Mouse (Mus musculus): ENCODE measurements at regions not wholly inside any gene's neighbourhood (a gene's known extent, or its start where the extent isn't known, plus 50 kb on each side); places are given as distances from the start of the nearest gene placed in this dataset.

GRCm38 (mm10) chr7:114912109-114912508, 168.6 kb downstream of the Insc start:
- DNase-seq (ENCODE audit: low read depth, low spot score): no peak

GRCm38 (mm10) chr7:114922155-114922554, 178.7 kb downstream of the Insc start:
- DNase-seq (ENCODE audit: low read depth, low spot score): no peak

GRCm38 (mm10) chr7:114933861-114934260, 190.4 kb downstream of the Insc start:
- DNase-seq (ENCODE audit: low read depth, low spot score): no peak

GRCm38 (mm10) chr7:114950759-114951158, 207.3 kb downstream of the Insc start:
- DNase-seq (ENCODE audit: low read depth, low spot score): no peak

GRCm38 (mm10) chr7:114963206-114963605, 219.7 kb downstream of the Insc start:
- DNase-seq (ENCODE audit: low read depth, low spot score): no peak

GRCm38 (mm10) chr7:114965923-114966322, 222.4 kb downstream of the Insc start:
- DNase-seq (ENCODE audit: low read depth, low spot score): no peak

GRCm38 (mm10) chr7:114986481-114986880, 243.0 kb downstream of the Insc start:
- no peak for DNase-seq (ENCODE audit: low read depth, low spot score)

- DNase-seq (ENCODE audit: low read depth, low spot score): no peak
Measured at GRCm38 (mm10) chr7:114991255-114991654, 247.8 kb downstream of the Insc start.

GRCm38 (mm10) chr7:114992440-114992839, 248.9 kb downstream of the Insc start:
- DNase-seq (ENCODE audit: low read depth, low spot score): no peak

GRCm38 (mm10) chr7:115000796-115001524, 257.5 kb downstream of the Insc start:
- no peak for DNase-seq (ENCODE audit: low read depth, low spot score)

- DNase-seq (ENCODE audit: low read depth, low spot score): no peak
Measured at GRCm38 (mm10) chr7:115014253-115014998, 270.9 kb downstream of the Insc start.

- no peak for DNase-seq (ENCODE audit: low read depth, low spot score)
Measured at GRCm38 (mm10) chr7:115019369-115019958, 276.0 kb downstream of the Insc start.

- DNase-seq (ENCODE audit: low read depth, low spot score): no peak
Measured at GRCm38 (mm10) chr7:115020023-115020422, 276.5 kb downstream of the Insc start.

- DNase-seq (ENCODE audit: low read depth, low spot score): no peak
Measured at GRCm38 (mm10) chr7:115025803-115026202, 282.3 kb downstream of the Insc start.

GRCm38 (mm10) chr7:115027685-115028084, 284.2 kb downstream of the Insc start:
- DNase-seq (ENCODE audit: low read depth, low spot score): no peak

GRCm38 (mm10) chr7:115033987-115034386, 290.5 kb downstream of the Insc start:
- DNase-seq (ENCODE audit: low read depth, low spot score): no peak

GRCm38 (mm10) chr7:115055527-115055926, 312.0 kb downstream of the Insc start:
- no peak for DNase-seq (ENCODE audit: low read depth, low spot score)

- no peak for DNase-seq (ENCODE audit: low read depth, low spot score)
Measured at GRCm38 (mm10) chr7:115056992-115057645, 313.6 kb downstream of the Insc start.

GRCm38 (mm10) chr7:115057736-115058135, 314.2 kb downstream of the Insc start:
- no peak for DNase-seq (ENCODE audit: low read depth, low spot score)

- no peak for DNase-seq (ENCODE audit: low read depth, low spot score)
Measured at GRCm38 (mm10) chr7:115060171-115060570, 316.7 kb downstream of the Insc start.

GRCm38 (mm10) chr7:115062817-115063216, 319.3 kb downstream of the Insc start:
- DNase-seq (ENCODE audit: low read depth, low spot score): no peak

GRCm38 (mm10) chr7:115067641-115068040, 324.1 kb downstream of the Insc start:
- no peak for DNase-seq (ENCODE audit: low read depth, low spot score)

Data from CD4-positive helper T cell, adult 2 months (primary cell).